Mouse (Mus musculus) mature B cell (primary cell): ENCODE data around the gene Trim25.

Experiments used
- in situ Hi-C: fragments of 300-500 bp; cut with MboI; formaldehyde crosslinking; loops from 2 replicates; pipeline ENCODE4 v1.14.3; 2019

Trim25 gene

GRCm38 (mm10) chr11:88994492-88994891, 4.7 kb upstream of the Trim25 start:
- in situ Hi-C loops = loop anchor here (5.0 to 10.0 kb wide), 2 partner anchors 38 to 310 kb away; partner anchors contain the start of gene Nog

- in situ Hi-C loops = loop anchor here (10.0 kb wide), 1 partner anchor 309 kb away; the partner anchor contains the start of gene Nog
These were observed 3.6 kb upstream of the Trim25 start for GRCm38 (mm10) chr11:88995616-88996015.

- in situ Hi-C loops = loop anchor here (10.0 kb wide), 1 partner anchor 308 kb away; the partner anchor contains the start of gene Nog
These were observed 2.7 kb upstream of the Trim25 start for GRCm38 (mm10) chr11:88996427-88996826.

GRCm38 (mm10) chr11:88997343-88997742, 1.8 kb upstream of the Trim25 start:
- in situ Hi-C loops = loop anchor here (10.0 kb wide), 1 partner anchor 307 kb away; the partner anchor contains the start of gene Nog

GRCm38 (mm10) chr11:88998406-88998805, 770 bp upstream of the Trim25 start:
- in situ Hi-C loops = loop anchor here (10.0 kb wide), 1 partner anchor 306 kb away; the partner anchor contains the start of gene Nog

- in situ Hi-C loops = loop anchor here (10.0 kb wide), 1 partner anchor 305 kb away; the partner anchor contains the start of gene Nog
These were observed 749 bp downstream of the Trim25 start for GRCm38 (mm10) chr11:88999723-89000526.

- in situ Hi-C loops = no loop called here
These were observed 1.3 kb downstream of the Trim25 start for GRCm38 (mm10) chr11:89000527-89000819.

- in situ Hi-C loops = no loop called here
These were observed 2.4 kb downstream of the Trim25 start for GRCm38 (mm10) chr11:89001569-89001968.

GRCm38 (mm10) chr11:89002068-89002467, 2.9 kb downstream of the Trim25 start:
- in situ Hi-C loops = no loop called here

GRCm38 (mm10) chr11:89002621-89003020, 3.4 kb downstream of the Trim25 start:
- in situ Hi-C loops = no loop called here

- in situ Hi-C loops = no loop called here
These were observed 3.9 kb downstream of the Trim25 start for GRCm38 (mm10) chr11:89003078-89003477.

- in situ Hi-C loops = no loop called here
These were observed 4.5 kb downstream of the Trim25 start for GRCm38 (mm10) chr11:89003726-89004125.

- in situ Hi-C loops = no loop called here
These were observed 6.3 kb downstream of the Trim25 start for GRCm38 (mm10) chr11:89005473-89005872.

GRCm38 (mm10) chr11:89006404-89006803, 7.2 kb downstream of the Trim25 start:
- in situ Hi-C loops = no loop called here

GRCm38 (mm10) chr11:89007582-89007981, 8.4 kb downstream of the Trim25 start:
- in situ Hi-C loops = no loop called here

GRCm38 (mm10) chr11:89009066-89009465, 9.9 kb downstream of the Trim25 start:
- in situ Hi-C loops = no loop called here

GRCm38 (mm10) chr11:89009496-89009895, 10.3 kb downstream of the Trim25 start:
- in situ Hi-C loops = no loop called here

- in situ Hi-C loops = no loop called here
These were observed 13.1 kb downstream of the Trim25 start for GRCm38 (mm10) chr11:89012241-89012640.

- in situ Hi-C loops = no loop called here
These were observed 18.5 kb downstream of the Trim25 start for GRCm38 (mm10) chr11:89017514-89018182.

GRCm38 (mm10) chr11:89020681-89021305, 21.6 kb downstream of the Trim25 start:
- in situ Hi-C loops = no loop called here

GRCm38 (mm10) chr11:89021687-89022086, 22.5 kb downstream of the Trim25 start:
- in situ Hi-C loops = no loop called here

GRCm38 (mm10) chr11:89022120-89022731, 23.1 kb downstream of the Trim25 start:
- in situ Hi-C loops = no loop called here
